22 mouse cellular contexts compared by ENCODE assay signal in genomic region chr2:168874498-168874897, GRCm38 (mm10).
A peak's percentile ranks its signal among the peaks of the same experiment; 100 is the strongest.
DNase-seq lines count a peak whose midpoint lies in the region; ATAC-seq lines count a peak whose summit lies in the region.
"Had no signal": no experiment of that assay in that cellular context is flagged by ENCODE, and none has a peak within 500 bp of the region (broad histone marks: within the 10 kb centered on the region; RNA-seq: fewer than 3 reads in every experiment).

No protein-coding gene starts in this region.

- H3K4me2 ChIP-seq in limb, embryonic 12.5 days, result no peak overlapping the region
- no peak overlapping the region for H3K4me2 ChIP-seq in intestine, embryonic 16.5 days (ENCODE audit: low read depth, low read length)
- H3K4me2 ChIP-seq: forebrain, embryonic 13.5 days; lung, embryonic 15.5 days; midbrain, embryonic 12.5 days had no signal

- DNase-seq in limb, embryonic 10.5 days (ENCODE audit: low spot score), result no peak
- peak; percentile 41 to 42 for DNase-seq in layer of hippocampus, adult 18-20 months (ENCODE audit: low spot score in 2 of 2)
- DNase-seq in layer of hippocampus, postnatal 10 days (ENCODE audit: low spot score in 2 of 2), result peak; percentile 18 to 27
- DNase-seq in right cerebral cortex, postnatal 14 days, result peak; percentile 33
- no peak for DNase-seq in heart, adult 11 months
- DNase-seq: adrenal gland, adult 2 months; adrenal gland, postnatal 36 days; B cell, adult 2 months; cerebellum, adult 2 months; cerebellum, postnatal 25 days; heart, postnatal 14 days; kidney, adult 2 months; kidney, postnatal 36 days; liver; thymus, postnatal 4 days had no signal

- H3K9me3 ChIP-seq in limb, embryonic 12.5 days, result no peaks in the 10 kb centered on the region
- no peaks in the 10 kb centered on the region for H3K9me3 ChIP-seq in limb, embryonic 10.5 days (replicated peaks)
- H3K9me3 ChIP-seq in intestine, embryonic 16.5 days (ENCODE audit: control insufficient read depth, low read length), result no peaks in the 10 kb centered on the region
- H3K9me3 ChIP-seq: forebrain, embryonic 13.5 days; lung, embryonic 15.5 days; midbrain, embryonic 12.5 days had no signal

- 0 out of 2 replicates have a peak overlapping the region, but pooled peaks have one; percentile 23 for H3K27ac ChIP-seq in limb, embryonic 12.5 days
- no peak overlapping the region for H3K27ac ChIP-seq in limb, embryonic 10.5 days
- no peak overlapping the region for H3K27ac ChIP-seq in intestine, embryonic 16.5 days (ENCODE audit: low read length)
- H3K27ac ChIP-seq: forebrain, embryonic 13.5 days; liver, embryonic 14.5 days; lung, embryonic 15.5 days; midbrain, embryonic 12.5 days had no signal

- H3K4me3 ChIP-seq in limb, embryonic 12.5 days (replicated peaks), result no peak overlapping the region
- no peak overlapping the region for H3K4me3 ChIP-seq in limb, embryonic 10.5 days
- no peak overlapping the region for H3K4me3 ChIP-seq in intestine, embryonic 16.5 days (ENCODE audit: low read length)
- H3K4me3 ChIP-seq: forebrain, embryonic 13.5 days; lung, embryonic 15.5 days; midbrain, embryonic 12.5 days had no signal

- no peaks in the 10 kb centered on the region for H3K36me3 ChIP-seq in limb, embryonic 12.5 days
- no peaks in the 10 kb centered on the region for H3K36me3 ChIP-seq in limb, embryonic 10.5 days
- H3K36me3 ChIP-seq in intestine, embryonic 16.5 days (ENCODE audit: control insufficient read depth, insufficient read depth, low read length), result no peaks in the 10 kb centered on the region
- H3K36me3 ChIP-seq: lung, embryonic 15.5 days; midbrain, embryonic 12.5 days had no signal

- 0 out of 2 replicates have a peak, but pooled peaks have one; percentile 41 for ATAC-seq in limb, embryonic 12.5 days (ENCODE audit: insufficient number of reproducible peaks, insufficient read depth, low FRiP score, low TSS enrichment, low read depth)
- ATAC-seq in intestine, embryonic 16.5 days, result no peak
- ATAC-seq: forebrain, embryonic 13.5 days; hindbrain, embryonic 16.5 days had no signal

- 41% methylated on average over 6 of the region's 6 CpGs for WGBS in limb, embryonic 12.5 days
- WGBS in limb, embryonic 10.5 days, result 84% methylated on average over 6 of the region's 6 CpGs
- 86% methylated on average over 6 of the region's 6 CpGs for WGBS in intestine, embryonic 16.5 days

- H3K27me3 ChIP-seq in limb, embryonic 12.5 days, result no peaks in the 10 kb centered on the region
- no peaks in the 10 kb centered on the region for H3K27me3 ChIP-seq in limb, embryonic 10.5 days (ENCODE audit: low read depth, poor library complexity, severe bottlenecking)
- H3K27me3 ChIP-seq in intestine, embryonic 16.5 days (replicated peaks; ENCODE audit: control insufficient read depth, insufficient read depth, low read length), result no peaks in the 10 kb centered on the region
- H3K27me3 ChIP-seq: forebrain, embryonic 13.5 days; lung, embryonic 15.5 days; midbrain, embryonic 12.5 days had no signal

- H3K4me1 ChIP-seq in limb, embryonic 12.5 days (replicated peaks), result peaks cover 43% of the 10 kb centered on the region
- peaks cover 42% of the 10 kb centered on the region for H3K4me1 ChIP-seq in limb, embryonic 10.5 days
- H3K4me1 ChIP-seq in intestine, embryonic 16.5 days (ENCODE audit: control insufficient read depth, insufficient read depth, low read length), result peaks cover 12% of the 10 kb centered on the region

- no peak overlapping the region for H3K9ac ChIP-seq in limb, embryonic 12.5 days (replicated peaks)
- no peak overlapping the region for H3K9ac ChIP-seq in intestine, embryonic 16.5 days (ENCODE audit: low read depth, low read length)
- H3K9ac ChIP-seq: forebrain, embryonic 13.5 days; liver, embryonic 14.5 days; lung, embryonic 15.5 days; midbrain, embryonic 12.5 days had no signal

Comparison
In these comparisons a context has a peak if more than half of its experiments do, and no peak if none do; other contexts are left out.
1. DNase-seq: peak in layer of hippocampus, adult 18-20 months (2 of 2), layer of hippocampus, postnatal 10 days (2 of 2) and right cerebral cortex, postnatal 14 days (single experiment); none in limb, embryonic 10.5 days (single experiment) and heart, adult 11 months (single experiment).